Mouse (Mus musculus): ENCODE measurements around the gene Ltk. TPM values are rescaled to one million over a fixed set of nuclear protein-coding genes. Genes with fewer than 3 reads are reported as not detected.

The Ltk gene
- polyA plus RNA-seq, 2 experiments = 0.05 to 0.08 TPM

GRCm38 (mm10) chr2:119703171-119703570 lies 57.1 kb downstream of the Ltk start:
- Histone ChIP-seq H3K27me3 (ENCODE audit: control insufficient read depth, insufficient read depth, low read length) (no peaks in the 10 kb centered on the region), H3K4me3 (ENCODE audit: insufficient read depth in 1 of 2, low read depth in 2 of 2, low read length in 2 of 2) (no peak overlapping the region), H3K4me2 (ENCODE audit: low read depth) (no peak overlapping the region), H3K27ac (no peak overlapping the region), H3K9me3 (ENCODE audit: control insufficient read depth, low read length) (no peaks in the 10 kb centered on the region), H3K36me3 (replicated peaks; ENCODE audit: control insufficient read depth, insufficient read depth, low read depth) (peaks cover 16% of the 10 kb centered on the region), H3K4me1 (replicated peaks; ENCODE audit: control insufficient read depth in 2 of 2, insufficient read depth in 2 of 2, low read length in 1 of 2) (no peaks in the 10 kb centered on the region), H3K9ac (replicated peaks) (no peak overlapping the region)
- ATAC-seq (ENCODE audit: insufficient read depth) = no peak
- TF ChIP-seq CTCF (IDR thresholded peaks at IDR 0.05; ENCODE audit: low read depth) = no peak
- TF ChIP-seq EP300 (IDR thresholded peaks at IDR 0.05; ENCODE audit: low read depth) = no peak
- no peak for DNase-seq (ENCODE audit: low read depth in 3 of 3, low spot score in 3 of 3)
- WGBS (ENCODE audit: insufficient replicate concordance) = 83% methylated on average over 2 of the region's 2 CpGs

Other genes starting within 250 kb of the Ltk start
- 0.11 and 0.12 TPM in 2 replicates for gene Exd1, start 212.8 kb downstream of the Ltk start, polyA plus RNA-seq (2012; rRNA removed)
- 0.14 and 0.15 TPM in 2 replicates for gene Exd1, start 212.8 kb downstream of the Ltk start, polyA plus RNA-seq (2014; fragmentation: Nextera tagmentation; extraction: Ambion mirVana)
- gene Chp1, start 212.7 kb downstream of the Ltk start, polyA plus RNA-seq (2012; rRNA removed) = 28.1 and 31.3 TPM in 2 replicates
- gene Chp1, start 212.7 kb downstream of the Ltk start, polyA plus RNA-seq (2014; fragmentation: Nextera tagmentation; extraction: Ambion mirVana) = 47.5 and 49.3 TPM in 2 replicates
- gene Nusap1, start 142.1 kb downstream of the Ltk start, polyA plus RNA-seq (2012; rRNA removed) = 24.3 and 45.1 TPM in 2 replicates
- gene Nusap1, start 142.1 kb downstream of the Ltk start, polyA plus RNA-seq (2014; fragmentation: Nextera tagmentation; extraction: Ambion mirVana) = 88.3 and 88.4 TPM in 2 replicates
- 22.6 and 23.9 TPM in 2 replicates for gene Oip5, start 142.0 kb downstream of the Ltk start, polyA plus RNA-seq (2012; rRNA removed)
- 30.1 and 37.8 TPM in 2 replicates for gene Oip5, start 142.0 kb downstream of the Ltk start, polyA plus RNA-seq (2014; fragmentation: Nextera tagmentation; extraction: Ambion mirVana)
- 7.1 and 11.7 TPM in 2 replicates for gene Ndufaf1, start 97.6 kb downstream of the Ltk start, polyA plus RNA-seq (2012; rRNA removed)
- gene Ndufaf1, start 97.6 kb downstream of the Ltk start, polyA plus RNA-seq (2014; fragmentation: Nextera tagmentation; extraction: Ambion mirVana) = 28.5 and 30.2 TPM in 2 replicates
- gene Rtf1, start 85.4 kb downstream of the Ltk start, polyA plus RNA-seq (2012; rRNA removed) = 6.1 and 7.9 TPM in 2 replicates
- 6.6 and 9.0 TPM in 2 replicates for gene Rtf1, start 85.4 kb downstream of the Ltk start, polyA plus RNA-seq (2014; fragmentation: Nextera tagmentation; extraction: Ambion mirVana)
- 2.0 and 2.1 TPM in 2 replicates for gene Itpka, start 18.1 kb downstream of the Ltk start, polyA plus RNA-seq (2012; rRNA removed)
- gene Itpka, start 18.1 kb downstream of the Ltk start, polyA plus RNA-seq (2014; fragmentation: Nextera tagmentation; extraction: Ambion mirVana) = 2.3 and 2.4 TPM in 2 replicates
- gene Rpap1, start 27.1 kb upstream of the Ltk start, polyA plus RNA-seq (2012; rRNA removed) = 6.1 and 6.6 TPM in 2 replicates
- gene Rpap1, start 27.1 kb upstream of the Ltk start, polyA plus RNA-seq (2014; fragmentation: Nextera tagmentation; extraction: Ambion mirVana) = 6.0 and 6.7 TPM in 2 replicates
- gene Tyro3, start 37.3 kb upstream of the Ltk start, polyA plus RNA-seq (2012; rRNA removed) = 0.71 and 0.76 TPM in 2 replicates
- gene Tyro3, start 37.3 kb upstream of the Ltk start, polyA plus RNA-seq (2014; fragmentation: Nextera tagmentation; extraction: Ambion mirVana) = 0.65 and 0.73 TPM in 2 replicates
- gene Mga, start 136.8 kb upstream of the Ltk start, polyA plus RNA-seq (2012; rRNA removed) = 4.2 and 4.6 TPM in 2 replicates
- 6.0 and 6.6 TPM in 2 replicates for gene Mga, start 136.8 kb upstream of the Ltk start, polyA plus RNA-seq (2014; fragmentation: Nextera tagmentation; extraction: Ambion mirVana)
- gene Mapkbp1, start 212.3 kb upstream of the Ltk start, polyA plus RNA-seq (2012; rRNA removed) = 1.0 and 1.1 TPM in 2 replicates
- gene Mapkbp1, start 212.3 kb upstream of the Ltk start, polyA plus RNA-seq (2014; fragmentation: Nextera tagmentation; extraction: Ambion mirVana) = 0.15 and 0.20 TPM in 2 replicates